Mouse (Mus musculus): ENCODE measurements around the gene Clec2h. TPM values are rescaled to one million over a fixed set of nuclear protein-coding genes. Genes with fewer than 3 reads are reported as not detected.

Clec2h gene
- 0.15 TPM for polyA plus RNA-seq (2014; fragmentation: Illumina TruSeq; extraction: RNeasy Lipid Tissue Mini Kit (QIAGEN cat#74804); ENCODE audit: low read depth, low replicate concordance)

GRCm38 (mm10) chr6:128662206-128662605 lies at the start of gene Clec2h:
Gene Clec2h, plus strand, starts transcription at chr6:128662385.

DNA sequence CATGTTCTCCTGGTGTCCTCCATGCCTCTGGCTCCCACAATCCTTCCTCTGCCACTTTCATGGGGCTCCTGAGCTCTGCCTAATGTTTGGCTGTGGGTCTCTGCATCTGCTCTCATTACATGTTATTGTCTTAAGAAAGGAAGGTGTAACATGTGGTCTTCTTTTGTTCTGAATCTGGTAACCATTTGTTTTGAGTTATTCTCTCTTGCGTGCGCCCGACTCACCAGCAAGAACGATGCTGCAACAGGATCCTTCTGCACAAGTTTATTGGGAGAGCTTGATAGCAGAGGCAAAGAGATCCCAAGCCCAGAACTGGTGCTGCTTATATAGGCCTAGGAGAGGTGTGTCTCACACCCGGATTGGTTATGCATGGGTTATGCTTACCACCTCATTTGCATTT lies 38.8 kb upstream of the Clec2h start, which contains the start of gene Klrb1a:
Klrb1a (minus strand) TSS at position 101 of the 400 bp plus-strand sequence.

GRCm38 (mm10) chr6:128722959-128723358 lies 60.8 kb downstream of the Clec2h start, which contains the start of gene Klrb1:
Gene Klrb1, minus strand, starts transcription at chr6:128723059.

Other genes with a start within 250 kb of the Clec2h start
- gene Itfg2, start 237.5 kb upstream of the Clec2h start, polyA plus RNA-seq (2014; fragmentation: Illumina TruSeq; extraction: RNeasy Lipid Tissue Mini Kit (QIAGEN cat#74804); ENCODE audit: low read depth, low replicate concordance), result 2.5 TPM
- gene Fkbp4, start 223.7 kb upstream of the Clec2h start, polyA plus RNA-seq (2014; fragmentation: Illumina TruSeq; extraction: RNeasy Lipid Tissue Mini Kit (QIAGEN cat#74804); ENCODE audit: low read depth, low replicate concordance), result 66.7 TPM
- 2.9 TPM for gene Pzp, start 135.7 kb upstream of the Clec2h start, polyA plus RNA-seq (2014; fragmentation: Illumina TruSeq; extraction: RNeasy Lipid Tissue Mini Kit (QIAGEN cat#74804); ENCODE audit: low read depth, low replicate concordance)
- 1.6 TPM for gene A2ml1, start 80.8 kb upstream of the Clec2h start, polyA plus RNA-seq (2014; fragmentation: Illumina TruSeq; extraction: RNeasy Lipid Tissue Mini Kit (QIAGEN cat#74804); ENCODE audit: low read depth, low replicate concordance)
- gene Klrb1a, start 38.9 kb upstream of the Clec2h start, polyA plus RNA-seq (2014; fragmentation: Illumina TruSeq; extraction: RNeasy Lipid Tissue Mini Kit (QIAGEN cat#74804); ENCODE audit: low read depth, low replicate concordance), result 0.90 TPM
- 90.0 TPM for gene Klrb1, start 60.7 kb downstream of the Clec2h start, polyA plus RNA-seq (2014; fragmentation: Illumina TruSeq; extraction: RNeasy Lipid Tissue Mini Kit (QIAGEN cat#74804); ENCODE audit: low read depth, low replicate concordance)
- 0.67 TPM for gene Klrb1c, start 126.8 kb downstream of the Clec2h start, polyA plus RNA-seq (2014; fragmentation: Illumina TruSeq; extraction: RNeasy Lipid Tissue Mini Kit (QIAGEN cat#74804); ENCODE audit: low read depth, low replicate concordance)
- not detected for gene Gm44511, start 163.9 kb downstream of the Clec2h start, polyA plus RNA-seq (2014; fragmentation: Illumina TruSeq; extraction: RNeasy Lipid Tissue Mini Kit (QIAGEN cat#74804); ENCODE audit: low read depth, low replicate concordance)
- not detected for gene Klrb1b, start 163.9 kb downstream of the Clec2h start, polyA plus RNA-seq (2014; fragmentation: Illumina TruSeq; extraction: RNeasy Lipid Tissue Mini Kit (QIAGEN cat#74804); ENCODE audit: low read depth, low replicate concordance)
- 0.38 TPM for gene Clec2i, start 225.2 kb downstream of the Clec2h start, polyA plus RNA-seq (2014; fragmentation: Illumina TruSeq; extraction: RNeasy Lipid Tissue Mini Kit (QIAGEN cat#74804); ENCODE audit: low read depth, low replicate concordance)
- 0.25 TPM for gene BC035044, start 228.7 kb downstream of the Clec2h start, polyA plus RNA-seq (2014; fragmentation: Illumina TruSeq; extraction: RNeasy Lipid Tissue Mini Kit (QIAGEN cat#74804); ENCODE audit: low read depth, low replicate concordance)